Mouse (Mus musculus) heart, postnatal 0 days (tissue): ENCODE results near the gene Olfr329-ps.
"Not testable (repeated sequence)": the region's sequence is repeated elsewhere in the genome, so short reads cannot be mapped to it uniquely, and the experiment has no call there.

Source experiments
- CTCF ChIP-seq: IDR thresholded peaks from 2 replicates; pipeline ENCODE4 v1.5.1; 2016; ENCODE audit warnings: antibody characterized with exemption, control low read depth, low read depth
- EP300 ChIP-seq: IDR thresholded peaks from 2 replicates; pipeline ENCODE4 v1.6.1; 2016; ENCODE audit warnings: antibody characterized with exemption, low read depth

GRCm38 (mm10) chr11:58519756-58520155, 26.5 kb downstream of the Olfr329-ps start:
- not testable (repeated sequence) for TF ChIP-seq CTCF, EP300
